Mouse (Mus musculus) E14TG2a.4 (cell line): ENCODE data around the gene Krtap7-1.

Source experiments
- CTCF ChIP-seq: conservative IDR thresholded peaks from 2 replicates; pipeline ENCODE4 v1.5.1; 2014; ENCODE audit warnings: low read length
- NANOG ChIP-seq: IDR thresholded peaks from 2 replicates; pipeline ENCODE4 v1.6.1; 2014; ENCODE audit warnings: borderline replicate concordance, low read length, mixed read lengths
- POU5F1 ChIP-seq: IDR thresholded peaks from 2 replicates; pipeline ENCODE4 v1.6.1; 2014; ENCODE audit warnings: low read length, borderline replicate concordance

DNA sequence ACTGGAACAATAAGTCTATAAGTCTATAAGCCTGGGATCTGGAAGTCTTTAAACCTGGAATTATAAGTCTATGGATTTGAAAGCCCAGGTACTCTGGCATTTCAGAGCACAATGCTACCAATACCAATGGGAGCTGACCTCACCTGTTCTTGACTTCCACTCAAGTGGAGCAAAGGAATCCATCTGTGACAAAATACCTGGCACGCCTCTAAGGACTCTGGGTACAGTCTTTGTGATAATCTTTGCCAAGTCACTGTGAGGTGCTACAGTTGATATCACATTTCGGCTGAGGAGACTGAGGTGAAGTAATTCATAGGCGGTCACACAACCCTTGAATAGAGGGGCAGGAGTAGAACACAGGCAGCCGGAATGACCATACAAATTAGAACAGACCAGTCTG, 12.9 kb upstream of the Krtap7-1 start:
- no peak for TF ChIP-seq CTCF
- no peak for TF ChIP-seq POU5F1
- TF ChIP-seq NANOG = no peak
